Mouse (Mus musculus): ENCODE results near the gene Myt1. TPM values are rescaled to one million over a fixed set of nuclear protein-coding genes. Genes with fewer than 3 reads are reported as not detected.

Gene Myt1
- total RNA-seq, 1 experiment, result 0.09 TPM

DNA sequence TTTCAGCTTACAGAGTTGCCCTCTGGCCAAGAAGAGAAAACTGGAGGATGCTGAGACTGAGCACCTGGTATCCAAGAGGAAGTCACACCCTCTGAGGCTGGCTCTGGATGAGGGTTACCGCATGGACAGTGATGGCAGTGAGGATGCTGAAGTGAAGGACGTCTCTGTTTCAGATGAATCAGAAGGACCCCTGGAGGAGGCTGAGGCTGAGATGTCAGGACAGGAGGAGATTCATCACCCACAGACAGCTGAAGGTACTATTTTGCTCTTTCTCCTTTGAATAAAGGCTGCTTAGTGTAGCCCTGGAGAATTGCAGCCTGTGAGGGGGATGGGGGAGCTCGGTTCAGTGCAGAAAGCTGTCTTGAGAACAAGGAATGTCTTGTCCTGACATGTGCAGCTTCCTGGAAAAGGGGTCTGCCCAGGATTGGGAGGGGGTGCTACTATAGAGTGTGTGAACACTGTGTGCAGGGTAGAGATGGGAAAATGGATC is 32.6 kb downstream of the Myt1 start:
- no peaks in the 10 kb centered on the region for H3K9me3 ChIP-seq (ENCODE audit: control insufficient read depth, insufficient read depth, low read depth, low read length)
- H3K4me3 ChIP-seq (ENCODE audit: insufficient read depth in 1 of 2, low read depth in 1 of 2, low read length in 2 of 2, poor library complexity in 1 of 2, severe bottlenecking in 1 of 2), result no peak overlapping the region
- no peak overlapping the region; the same call in 1 of the 2 replicates for H3K27ac ChIP-seq (ENCODE audit: insufficient read depth, low read depth, low read length, poor library complexity, severe bottlenecking)
- H3K4me1 ChIP-seq (ENCODE audit: control insufficient read depth in 2 of 2, insufficient read depth in 2 of 2, low read length in 2 of 2, poor library complexity in 1 of 2), result no peaks in the 10 kb centered on the region
- no peak overlapping the region for H3K9ac ChIP-seq (ENCODE audit: insufficient read depth, low read depth, low read length, poor library complexity, severe bottlenecking)
- H3K36me3 ChIP-seq (ENCODE audit: control insufficient read depth, insufficient read depth, low read length, poor library complexity, severe bottlenecking), result no peaks in the 10 kb centered on the region
- in situ Hi-C loops (cut with MboI; ENCODE audit: low sequenced_read_pairs in 2 of 2, unreplicated experiment in 2 of 2), result no loop called here
- DNase-seq (ENCODE audit: low read depth, low spot score), result no peak
- no peak for TF ChIP-seq MAFK (IDR thresholded peaks at IDR 0.05; ENCODE audit: insufficient read depth, low read depth, low read length)
- no peak for TF ChIP-seq ZNF384 (IDR thresholded peaks at IDR 0.05; ENCODE audit: low read depth, low read length)
- no peak for TF ChIP-seq HCFC1 (IDR thresholded peaks at IDR 0.05; ENCODE audit: borderline replicate concordance, insufficient read depth, low read length)
- TF ChIP-seq CHD2 (IDR thresholded peaks at IDR 0.05; ENCODE audit: low read depth, low read length), result no peak
- TF ChIP-seq ZC3H11A (IDR thresholded peaks at IDR 0.05; ENCODE audit: borderline replicate concordance, low read depth, low read length), result no peak

DNA sequence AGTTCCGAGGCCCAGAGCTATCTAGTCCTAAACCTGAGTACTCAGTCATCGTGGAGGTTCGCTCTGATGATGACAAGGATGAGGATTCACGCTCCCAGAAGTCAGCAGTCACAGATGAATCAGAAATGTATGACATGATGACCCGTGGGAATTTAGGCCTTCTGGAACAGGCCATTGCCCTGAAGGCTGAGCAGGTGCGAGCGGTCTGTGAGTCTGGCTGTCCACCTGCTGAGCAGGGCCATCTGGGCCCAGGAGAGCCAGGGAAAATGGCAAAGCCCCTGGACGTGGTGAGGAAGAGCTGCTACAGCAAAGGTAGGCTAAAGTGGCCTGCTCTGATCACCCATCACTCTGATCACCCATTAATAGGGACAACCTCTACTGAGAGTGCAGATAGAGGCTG is 34.5 kb downstream of the Myt1 start:
- in situ Hi-C loops (cut with MboI; ENCODE audit: low sequenced_read_pairs in 2 of 2, unreplicated experiment in 2 of 2), result no loop called here

DNA sequence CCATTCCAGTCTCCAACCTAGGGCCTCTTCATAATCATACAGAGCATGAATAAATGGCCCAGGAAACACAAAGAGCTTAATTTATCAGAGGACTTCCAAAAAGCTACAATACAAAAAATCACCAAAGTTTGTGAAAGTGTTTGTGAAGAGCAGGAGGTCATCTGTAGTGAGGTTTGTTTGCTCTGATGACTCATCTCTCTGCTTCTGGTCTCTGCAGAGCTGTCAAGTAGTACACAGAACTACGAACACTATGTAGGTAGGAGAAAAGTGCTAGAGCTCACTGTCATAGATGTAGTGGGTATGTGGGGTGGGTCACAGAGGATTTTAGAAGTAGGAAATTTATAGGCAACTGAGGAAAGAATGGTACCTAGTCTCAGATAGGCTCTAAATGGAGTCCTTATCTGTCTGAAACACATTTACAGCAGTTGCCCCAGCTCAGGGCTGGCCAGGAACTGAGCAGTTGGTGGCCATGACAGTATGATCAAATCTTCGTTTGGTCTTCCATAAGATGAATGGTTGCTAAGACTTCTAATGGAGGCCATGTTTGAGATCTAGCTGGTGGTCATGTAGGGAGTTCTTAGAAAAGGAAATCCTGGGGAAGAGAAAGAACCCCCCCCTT is 66.0 kb downstream of the Myt1 start:
- Histone ChIP-seq H3K27ac (ENCODE audit: insufficient read depth, low read depth, low read length, poor library complexity, severe bottlenecking) (no peak overlapping the region), H3K9me3 (ENCODE audit: control insufficient read depth, insufficient read depth, low read depth, low read length) (no peaks in the 10 kb centered on the region), H3K4me1 (ENCODE audit: control insufficient read depth in 2 of 2, insufficient read depth in 2 of 2, low read length in 2 of 2, poor library complexity in 1 of 2) (no peaks in the 10 kb centered on the region), H3K4me3 (ENCODE audit: insufficient read depth in 1 of 2, low read depth in 1 of 2, low read length in 2 of 2, poor library complexity in 1 of 2, severe bottlenecking in 1 of 2) (no peak overlapping the region), H3K9ac (ENCODE audit: insufficient read depth, low read depth, low read length, poor library complexity, severe bottlenecking) (no peak overlapping the region), H3K36me3 (ENCODE audit: control insufficient read depth, insufficient read depth, low read length, poor library complexity, severe bottlenecking) (no peaks in the 10 kb centered on the region)
- in situ Hi-C loops (cut with MboI; ENCODE audit: low sequenced_read_pairs in 2 of 2, unreplicated experiment in 2 of 2), result no loop called here
- no peak for DNase-seq (ENCODE audit: low read depth, low spot score)
- no peak for TF ChIP-seq ZNF384 (IDR thresholded peaks at IDR 0.05; ENCODE audit: low read depth, low read length)
- no peak for TF ChIP-seq ZC3H11A (IDR thresholded peaks at IDR 0.05; ENCODE audit: borderline replicate concordance, low read depth, low read length)
- TF ChIP-seq HCFC1 (IDR thresholded peaks at IDR 0.05; ENCODE audit: borderline replicate concordance, insufficient read depth, low read length), result no peak
- no peak for TF ChIP-seq MAFK (IDR thresholded peaks at IDR 0.05; ENCODE audit: insufficient read depth, low read depth, low read length)
- TF ChIP-seq CHD2 (IDR thresholded peaks at IDR 0.05; ENCODE audit: low read depth, low read length), result no peak

More for the DNA sequence above, 34.5 kb downstream of the Myt1 start:
- H3K4me1 ChIP-seq (ENCODE audit: control insufficient read depth in 2 of 2, insufficient read depth in 2 of 2, low read length in 2 of 2, poor library complexity in 1 of 2), result no peaks in the 10 kb centered on the region
- H3K9me3 ChIP-seq (ENCODE audit: control insufficient read depth, insufficient read depth, low read depth, low read length), result no peaks in the 10 kb centered on the region
- H3K4me3 ChIP-seq (ENCODE audit: insufficient read depth in 1 of 2, low read depth in 1 of 2, low read length in 2 of 2, poor library complexity in 1 of 2, severe bottlenecking in 1 of 2), result no peak overlapping the region
- H3K36me3 ChIP-seq (ENCODE audit: control insufficient read depth, insufficient read depth, low read length, poor library complexity, severe bottlenecking), result no peaks in the 10 kb centered on the region
- no peak for DNase-seq (ENCODE audit: low read depth, low spot score)
- no peak for TF ChIP-seq ZNF384 (IDR thresholded peaks at IDR 0.05; ENCODE audit: low read depth, low read length)
- TF ChIP-seq ZC3H11A (IDR thresholded peaks at IDR 0.05; ENCODE audit: borderline replicate concordance, low read depth, low read length), result no peak
- TF ChIP-seq CHD2 (IDR thresholded peaks at IDR 0.05; ENCODE audit: low read depth, low read length), result no peak
- TF ChIP-seq HCFC1 (IDR thresholded peaks at IDR 0.05; ENCODE audit: borderline replicate concordance, insufficient read depth, low read length), result no peak
- no peak for TF ChIP-seq MAFK (IDR thresholded peaks at IDR 0.05; ENCODE audit: insufficient read depth, low read depth, low read length)
- H3K27ac ChIP-seq (ENCODE audit: insufficient read depth, low read depth, low read length, poor library complexity, severe bottlenecking), result no peak overlapping the region
- no peak overlapping the region for H3K9ac ChIP-seq (ENCODE audit: insufficient read depth, low read depth, low read length, poor library complexity, severe bottlenecking)

DNA sequence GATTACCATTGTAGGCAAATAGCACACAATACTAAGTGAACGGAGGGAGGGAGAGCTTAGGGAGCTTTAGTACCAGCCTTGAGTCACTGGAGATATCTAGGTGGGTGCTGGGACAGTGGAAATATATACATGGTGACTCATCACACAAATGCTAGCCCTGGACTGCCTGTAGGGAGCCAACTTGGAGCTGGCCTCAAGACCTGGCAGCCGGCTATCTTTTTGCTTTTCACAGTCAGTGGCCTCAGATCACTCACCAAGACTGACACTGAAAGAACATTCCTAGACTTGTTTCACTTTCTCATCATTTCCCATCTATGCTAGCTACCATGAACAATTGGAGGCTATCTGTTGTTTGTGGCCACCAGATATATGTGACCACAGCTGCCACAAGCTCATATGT is 69.6 kb downstream of the Myt1 start:
- TF ChIP-seq CHD2 (IDR thresholded peaks at IDR 0.05; ENCODE audit: low read depth, low read length) (no peak), MAFK (IDR thresholded peaks at IDR 0.05; ENCODE audit: insufficient read depth, low read depth, low read length) (no peak), HCFC1 (IDR thresholded peaks at IDR 0.05; ENCODE audit: borderline replicate concordance, insufficient read depth, low read length) (no peak), ZNF384 (IDR thresholded peaks at IDR 0.05; ENCODE audit: low read depth, low read length) (no peak), ZC3H11A (IDR thresholded peaks at IDR 0.05; ENCODE audit: borderline replicate concordance, low read depth, low read length) (no peak)
- no peak for DNase-seq (ENCODE audit: low read depth, low spot score)
- Histone ChIP-seq H3K4me1 (ENCODE audit: control insufficient read depth in 2 of 2, insufficient read depth in 2 of 2, low read length in 2 of 2, poor library complexity in 1 of 2) (peaks cover 0 to 3% of the 10 kb centered on the region in 2 experiments; a peak in 1 of 4 replicates), H3K9me3 (ENCODE audit: control insufficient read depth, insufficient read depth, low read depth, low read length) (no peaks in the 10 kb centered on the region), H3K4me3 (ENCODE audit: insufficient read depth in 1 of 2, low read depth in 1 of 2, low read length in 2 of 2, poor library complexity in 1 of 2, severe bottlenecking in 1 of 2) (no peak overlapping the region), H3K9ac (ENCODE audit: insufficient read depth, low read depth, low read length, poor library complexity, severe bottlenecking) (no peak overlapping the region), H3K36me3 (ENCODE audit: control insufficient read depth, insufficient read depth, low read length, poor library complexity, severe bottlenecking) (no peaks in the 10 kb centered on the region), H3K27ac (ENCODE audit: insufficient read depth, low read depth, low read length, poor library complexity, severe bottlenecking) (no peak overlapping the region)
- in situ Hi-C loops (cut with MboI; ENCODE audit: low sequenced_read_pairs in 2 of 2, unreplicated experiment in 2 of 2), result no loop called here

Data from ES-E14 (cell line).